Mouse (Mus musculus) limb, embryonic 15.5 days (tissue): Measurements from ENCODE around the gene Pld2. TPM values are rescaled to one million over a fixed set of nuclear protein-coding genes. Genes with fewer than 3 reads are reported as not detected.

Source experiments
- ATAC-seq: fragments of 200-750 bp; cut with Nextera tagmentation; 2 replicates; pipeline ENCODE4 v1.8.0; 2017; ENCODE audit warnings: low read depth, moderate TSS enrichment; ENCODE audit not compliant: insufficient number of reproducible peaks, low FRiP score, low TSS enrichment
- H3K27ac ChIP-seq: fragments of 300-500 bp; sonication (generic); 2 replicates; pipeline ENCODE4 v1.5.1; 2015; ENCODE audit warnings: moderate library complexity, mild to moderate bottlenecking, inconsistent platforms
- H3K27me3 ChIP-seq: fragments of 300-500 bp; sonication (generic); 2 replicates; pipeline ENCODE4 v1.6.1; 2015; ENCODE audit warnings: inconsistent platforms
- H3K36me3 ChIP-seq: fragments of 300-500 bp; sonication (generic); 2 replicates; pipeline ENCODE4 v1.6.1; 2015; ENCODE audit warnings: inconsistent platforms
- H3K4me1 ChIP-seq: fragments of 300-500 bp; sonication (generic); 2 replicates; pipeline ENCODE4 v1.6.1; 2015; ENCODE audit warnings: inconsistent platforms
- H3K4me2 ChIP-seq: fragments of 300-500 bp; sonication (generic); 2 replicates; pipeline ENCODE4 v1.6.1; 2015; ENCODE audit warnings: mild to moderate bottlenecking, inconsistent platforms
- H3K4me3 ChIP-seq: fragments of 300-500 bp; sonication (generic); 2 replicates; pipeline ENCODE4 v1.5.1; 2015; ENCODE audit warnings: mild to moderate bottlenecking, inconsistent platforms
- H3K9ac ChIP-seq: fragments of 300-500 bp; sonication (generic); 2 replicates; pipeline ENCODE4 v1.6.1; 2015; ENCODE audit warnings: inconsistent platforms
- H3K9me3 ChIP-seq: fragments of 300-500 bp; sonication (generic); 2 replicates; pipeline ENCODE4 v1.6.1; 2016; ENCODE audit warnings: inconsistent platforms
- WGBS: fragments of 180-500 bp; shearing (Covaris S2); methylation state at CpG from one replicate; pipeline ENCODE4 v1.1.7; 2015; 5-methylcytosine and 5-hydroxymethylcytosine counted together
- polyA plus RNA-seq: library from polyadenylated mRNA; unstranded; fragments of >200 nt; fragmentation: Nextera tagmentation; extraction: Ambion mirVana; gene quantifications from 2 replicates; pipeline ENCODE4 v1.2.1, GENCODE M21; 2015

Gene Pld2
- polyA plus RNA-seq: 10.4 and 11.9 TPM in 2 replicates

- peak within 1 kb of the TSS; percentile 64 for H3K27ac ChIP-seq
- under 1% methylated on average over 59 of the region's 65 CpGs for WGBS
These were observed at the start of gene Pld2 for GRCm38 (mm10) chr11:70539877-70540587. Pld2 (plus strand) TSS chr11:70540064.

DNA sequence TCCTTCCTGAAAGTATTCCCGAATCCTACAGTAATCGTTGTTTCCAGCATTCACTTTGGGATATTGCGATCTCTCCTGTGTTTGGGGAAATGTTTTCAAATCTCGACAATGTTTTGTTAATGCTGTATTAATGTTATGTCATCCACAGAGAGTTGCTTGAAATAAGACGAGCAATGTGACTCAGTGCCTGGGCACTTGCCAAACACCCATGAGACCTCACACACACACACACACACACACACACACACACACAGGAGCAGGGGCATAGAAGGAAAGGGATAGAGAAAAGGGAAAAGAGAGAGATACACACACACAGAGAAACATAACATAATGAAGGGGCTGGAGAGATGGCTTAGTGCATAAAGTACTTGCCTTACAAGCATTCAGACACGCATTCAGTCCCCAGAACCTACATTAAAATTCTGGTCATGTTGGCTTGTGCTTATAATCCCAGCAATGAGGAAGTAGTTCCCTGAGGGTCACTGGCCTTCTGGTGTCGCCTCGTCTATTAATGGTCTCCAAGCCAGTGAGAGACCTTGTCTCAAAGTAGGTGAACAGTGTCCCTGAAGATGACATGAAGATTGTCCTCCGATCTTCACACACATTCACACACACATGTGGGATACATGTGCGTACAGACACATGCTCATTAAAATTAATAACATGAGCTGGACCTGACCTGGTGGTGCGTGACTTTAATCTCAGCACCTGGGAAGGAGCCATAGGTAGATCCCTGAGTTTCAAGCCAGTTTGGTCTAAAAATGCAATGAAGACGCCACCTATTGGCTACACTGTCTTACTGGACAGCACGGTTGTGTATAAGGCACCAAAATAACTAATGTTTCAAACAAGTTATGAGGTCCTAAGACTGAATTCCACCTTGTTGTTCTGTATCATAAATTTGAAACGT lies 40.0 kb upstream of the Pld2 start:
- Histone ChIP-seq H3K9me3 (no peaks in the 10 kb centered on the region), H3K4me1 (no peaks in the 10 kb centered on the region), H3K27me3 (no peaks in the 10 kb centered on the region), H3K4me2 (no peak overlapping the region), H3K27ac (no peak overlapping the region), H3K9ac (no peak overlapping the region), H3K36me3 (no peaks in the 10 kb centered on the region), H3K4me3 (no peak overlapping the region)
- 67% methylated on average over 14 of the region's 14 CpGs for WGBS
- no peak for ATAC-seq

More at GRCm38 (mm10) chr11:70539877-70540587, at the start of gene Pld2:
- H3K4me2 ChIP-seq: peak within 1 kb of the TSS; percentile 85
- ATAC-seq: peak; percentile 91
- H3K36me3 ChIP-seq: no peaks in the 10 kb centered on the region
- peak within 1 kb of the TSS; percentile 63 for H3K9ac ChIP-seq
- H3K4me1 ChIP-seq: peaks cover 7% of the 10 kb centered on the region
- H3K9me3 ChIP-seq: no peaks in the 10 kb centered on the region
- peaks cover 10% of the 10 kb centered on the region; the same call in 1 of the 2 replicates for H3K27me3 ChIP-seq
- H3K4me3 ChIP-seq: peak within 1 kb of the TSS; percentile 69

GRCm38 (mm10) chr11:70500476-70500812 lies 39.4 kb upstream of the Pld2 start:
- Histone ChIP-seq H3K4me3 (no peak overlapping the region), H3K27ac (no peak overlapping the region), H3K4me1 (no peaks in the 10 kb centered on the region), H3K36me3 (no peaks in the 10 kb centered on the region), H3K4me2 (no peak overlapping the region), H3K27me3 (no peaks in the 10 kb centered on the region), H3K9me3 (no peaks in the 10 kb centered on the region), H3K9ac (no peak overlapping the region)
- WGBS: 89% methylated on average over 1 of the region's 1 CpGs
- no peak for ATAC-seq

GRCm38 (mm10) chr11:70502018-70502417 lies 37.8 kb upstream of the Pld2 start:
- H3K4me1 ChIP-seq: no peaks in the 10 kb centered on the region
- no peaks in the 10 kb centered on the region for H3K27me3 ChIP-seq
- no peak overlapping the region for H3K4me3 ChIP-seq
- H3K9me3 ChIP-seq: no peaks in the 10 kb centered on the region
- WGBS: 67% methylated on average over 3 of the region's 3 CpGs
- no peak overlapping the region for H3K27ac ChIP-seq
- H3K36me3 ChIP-seq: no peaks in the 10 kb centered on the region
- H3K9ac ChIP-seq: no peak overlapping the region
- ATAC-seq: no peak
- H3K4me2 ChIP-seq: no peak overlapping the region

- 72% methylated on average over 9 of the region's 9 CpGs for WGBS
- Histone ChIP-seq H3K27ac (no peak within 1 kb of the TSS), H3K36me3 (no peaks in the 10 kb centered on the region), H3K27me3 (no peaks in the 10 kb centered on the region), H3K9me3 (no peaks in the 10 kb centered on the region), H3K4me3 (no peak within 1 kb of the TSS), H3K4me2 (no peak within 1 kb of the TSS), H3K4me1 (0 out of 2 replicates have a peak, but pooled peaks cover 3% of the 10 kb centered on the region), H3K9ac (no peak within 1 kb of the TSS)
- ATAC-seq: no peak
These were observed 34.9 kb upstream of the Pld2 start, which contains the start of gene Tm4sf5 for GRCm38 (mm10) chr11:70504970-70505369. Tm4sf5 (plus strand) TSS chr11:70505244.

DNA sequence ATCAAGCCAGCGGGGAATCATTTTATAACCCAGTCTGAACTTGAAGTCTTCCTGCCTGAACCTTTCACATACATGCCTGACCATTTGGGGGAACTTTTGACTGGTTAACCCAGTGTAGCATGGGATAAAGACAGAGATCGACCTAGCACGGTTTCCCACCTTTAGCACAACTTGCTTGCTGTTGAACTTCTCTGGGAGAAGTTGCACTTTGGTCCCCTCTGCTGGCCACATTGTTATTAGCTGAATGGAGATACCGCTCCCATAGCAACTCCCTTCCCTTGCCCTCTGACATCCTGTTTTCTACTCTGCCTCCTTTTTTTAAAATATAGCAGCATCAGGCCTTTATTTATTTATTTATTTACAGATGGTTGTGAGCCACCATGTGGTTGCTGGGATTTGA lies 33.5 kb upstream of the Pld2 start:
- H3K4me3 ChIP-seq: no peak overlapping the region
- H3K9me3 ChIP-seq: no peaks in the 10 kb centered on the region
- no peak for ATAC-seq
- no peak overlapping the region for H3K27ac ChIP-seq
- no peaks in the 10 kb centered on the region for H3K36me3 ChIP-seq
- 23% methylated on average over 4 of the region's 4 CpGs for WGBS
- no peak overlapping the region for H3K4me2 ChIP-seq
- no peak overlapping the region for H3K9ac ChIP-seq
- 0 out of 2 replicates have a peak, but pooled peaks cover 4% of the 10 kb centered on the region for H3K4me1 ChIP-seq
- H3K27me3 ChIP-seq: 0 out of 2 replicates have a peak, but pooled peaks cover 2% of the 10 kb centered on the region

- Histone ChIP-seq H3K4me2 (no peak overlapping the region), H3K9me3 (no peaks in the 10 kb centered on the region), H3K4me1 (0 out of 2 replicates have a peak, but pooled peaks cover 4% of the 10 kb centered on the region), H3K27me3 (0 out of 2 replicates have a peak, but pooled peaks cover 2% of the 10 kb centered on the region), H3K27ac (no peak overlapping the region), H3K36me3 (no peaks in the 10 kb centered on the region), H3K4me3 (no peak overlapping the region), H3K9ac (no peak overlapping the region)
- WGBS: 61% methylated on average over 7 of the region's 7 CpGs
- no peak for ATAC-seq
These were observed 32.8 kb upstream of the Pld2 start for GRCm38 (mm10) chr11:70506962-70507515.

GRCm38 (mm10) chr11:70509753-70510564 lies 29.9 kb upstream of the Pld2 start:
- Histone ChIP-seq H3K27ac (no peak overlapping the region), H3K4me1 (0 out of 2 replicates have a peak, but pooled peaks cover 4% of the 10 kb centered on the region), H3K27me3 (0 out of 2 replicates have a peak, but pooled peaks cover 2% of the 10 kb centered on the region), H3K4me2 (peak overlapping the region; percentile 37), H3K36me3 (no peaks in the 10 kb centered on the region), H3K9me3 (no peaks in the 10 kb centered on the region), H3K9ac (0 out of 2 replicates have a peak overlapping the region, but pooled peaks have one; percentile 10), H3K4me3 (no peak overlapping the region)
- 9% methylated on average over 19 of the region's 19 CpGs for WGBS
- no peak for ATAC-seq

DNA sequence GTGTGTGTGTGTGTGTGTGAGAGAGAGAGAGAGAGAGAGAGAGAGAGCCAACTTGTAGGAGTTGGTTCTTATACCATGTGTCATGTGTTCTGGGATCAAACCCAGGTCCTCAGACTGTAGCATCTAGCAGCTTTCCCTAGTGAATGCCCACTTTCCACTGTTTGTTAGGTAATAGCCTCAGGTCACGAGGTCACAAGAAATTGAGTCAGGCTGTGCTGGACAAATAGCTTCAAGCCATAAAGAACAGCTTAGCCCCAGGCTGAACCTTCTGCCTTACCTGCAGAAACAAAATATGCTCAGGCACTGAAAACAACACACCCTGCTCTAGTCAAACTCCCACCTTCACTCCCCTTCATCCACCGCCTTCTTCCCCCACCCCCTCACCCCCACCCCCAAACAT lies 28.6 kb upstream of the Pld2 start:
- Histone ChIP-seq H3K27me3 (0 out of 2 replicates have a peak, but pooled peaks cover 2% of the 10 kb centered on the region), H3K4me1 (0 out of 2 replicates have a peak, but pooled peaks cover 4% of the 10 kb centered on the region), H3K4me2 (no peak overlapping the region), H3K9ac (no peak overlapping the region), H3K4me3 (no peak overlapping the region), H3K27ac (no peak overlapping the region), H3K9me3 (no peaks in the 10 kb centered on the region), H3K36me3 (no peaks in the 10 kb centered on the region)
- no peak for ATAC-seq
- WGBS: 69% methylated on average over 2 of the region's 2 CpGs

GRCm38 (mm10) chr11:70511825-70512224 lies 28.0 kb upstream of the Pld2 start:
- 0 out of 2 replicates have a peak, but pooled peaks cover 2% of the 10 kb centered on the region for H3K27me3 ChIP-seq
- no peak for ATAC-seq
- no peak overlapping the region for H3K9ac ChIP-seq
- WGBS: 91% methylated on average over 7 of the region's 7 CpGs
- H3K4me3 ChIP-seq: no peak overlapping the region
- no peak overlapping the region for H3K4me2 ChIP-seq
- H3K4me1 ChIP-seq: 0 out of 2 replicates have a peak, but pooled peaks cover 4% of the 10 kb centered on the region
- H3K36me3 ChIP-seq: no peaks in the 10 kb centered on the region
- H3K27ac ChIP-seq: no peak overlapping the region
- no peaks in the 10 kb centered on the region for H3K9me3 ChIP-seq
